Mouse (Mus musculus): ENCODE results near the gene Ncam2.
A peak's percentile ranks its signal among the peaks of the same experiment; 100 is the strongest.

DNA sequence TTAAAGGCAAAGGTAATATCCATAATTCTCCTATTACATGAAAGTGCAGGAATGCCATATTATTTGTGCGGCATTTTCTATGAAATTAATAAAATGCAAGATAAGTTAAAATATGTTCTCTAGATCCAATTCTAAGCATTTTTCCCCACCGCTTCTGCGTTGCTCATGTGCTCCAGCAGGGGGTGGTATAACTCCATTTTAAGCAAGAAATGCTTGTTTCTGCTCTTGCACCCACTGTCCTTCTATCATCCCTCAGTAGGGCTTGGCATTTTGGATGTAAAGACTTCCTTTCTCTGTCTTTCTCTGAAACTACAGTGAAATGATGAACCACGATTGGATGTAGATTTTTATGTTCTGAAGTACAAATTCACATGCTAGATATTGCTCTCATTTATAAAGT is 1.5 kb downstream of the Ncam2 start:
- peak; percentile 76 for TF ChIP-seq CTCF (IDR thresholded peaks at IDR 0.05)
- TF ChIP-seq EP300 (IDR thresholded peaks at IDR 0.05), result no peak
